Mouse (Mus musculus): ENCODE results near the gene Nrros.

DNA sequence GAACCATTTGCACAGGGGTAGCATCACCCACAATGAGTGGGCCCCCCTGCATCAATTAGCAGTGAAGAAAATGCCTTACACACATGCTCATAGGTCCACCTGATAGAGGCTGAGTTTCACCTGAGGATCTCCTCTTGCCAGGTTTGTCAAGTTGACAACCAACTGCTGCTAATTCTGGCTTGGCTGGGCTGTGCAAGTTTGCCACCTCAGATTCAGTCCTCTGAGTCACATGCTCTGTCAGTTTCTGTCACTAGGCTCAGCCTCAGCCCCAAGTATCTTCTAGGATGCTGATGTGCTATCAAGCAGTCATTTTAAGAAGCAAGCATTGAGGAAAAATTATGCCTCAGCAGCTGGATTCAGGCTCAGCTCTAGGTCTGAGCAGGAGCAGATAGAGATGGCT, 48.8 kb upstream of the Nrros start:
- TF ChIP-seq CTCF (IDR thresholded peaks at IDR 0.05; ENCODE audit: low read depth) = no peak
- TF ChIP-seq EP300 (optimal IDR thresholded peaks at IDR 0.05) = no peak

All from stomach, postnatal 0 days (tissue).